Mouse (Mus musculus) lung, embryonic 15.5 days (tissue): ENCODE data around the gene Ccdc27. TPM values are rescaled to one million over a fixed set of nuclear protein-coding genes. Genes with fewer than 3 reads are reported as not detected.

Source experiments
- ATAC-seq: fragments of 200-750 bp; cut with Nextera tagmentation; 2 replicates; pipeline ENCODE4 v1.8.0; 2017; ENCODE audit warnings: moderate number of reproducible peaks, borderline replicate concordance; ENCODE audit not compliant: low FRiP score, low TSS enrichment; ENCODE audit errors: extremely low read depth
- H3K27ac ChIP-seq: fragments of 300-500 bp; sonication (generic); 2 replicates; pipeline ENCODE4 v1.5.1; 2015; ENCODE audit warnings: moderate library complexity, mild to moderate bottlenecking, inconsistent platforms
- H3K27me3 ChIP-seq: fragments of 300-500 bp; sonication (generic); 2 replicates; pipeline ENCODE4 v1.6.1; 2015; ENCODE audit warnings: inconsistent platforms
- H3K36me3 ChIP-seq: fragments of 300-500 bp; sonication (generic); 2 replicates; pipeline ENCODE4 v1.6.1; 2015; ENCODE audit warnings: inconsistent platforms
- H3K4me1 ChIP-seq: fragments of 300-500 bp; sonication (generic); 2 replicates; pipeline ENCODE4 v1.6.1; 2015; ENCODE audit warnings: inconsistent platforms
- H3K4me2 ChIP-seq: fragments of 300-500 bp; sonication (generic); 2 replicates; pipeline ENCODE4 v1.6.1; 2015; ENCODE audit warnings: inconsistent platforms, mild to moderate bottlenecking, moderate library complexity
- H3K4me3 ChIP-seq: fragments of 300-500 bp; sonication (generic); 2 replicates; pipeline ENCODE4 v1.5.1; 2015; ENCODE audit warnings: mild to moderate bottlenecking, inconsistent platforms
- H3K9ac ChIP-seq: fragments of 300-500 bp; sonication (generic); 2 replicates; pipeline ENCODE4 v1.6.1; 2015; ENCODE audit warnings: inconsistent platforms
- H3K9me3 ChIP-seq: fragments of 300-500 bp; sonication (generic); 2 replicates; pipeline ENCODE4 v1.6.1; 2016; ENCODE audit warnings: inconsistent platforms
- WGBS: fragments of 180-500 bp; shearing (Covaris S2); methylation state at CpG from one replicate; pipeline ENCODE4 v1.1.7; 2015; 5-methylcytosine and 5-hydroxymethylcytosine counted together
- polyA plus RNA-seq: library from polyadenylated mRNA; unstranded; fragments of >200 nt; fragmentation: Nextera tagmentation; extraction: Ambion mirVana; gene quantifications from 2 replicates; pipeline ENCODE4 v1.2.1, GENCODE M21; 2015

Ccdc27 gene
- polyA plus RNA-seq, 1 experiment from 2014 or later = not detected

DNA sequence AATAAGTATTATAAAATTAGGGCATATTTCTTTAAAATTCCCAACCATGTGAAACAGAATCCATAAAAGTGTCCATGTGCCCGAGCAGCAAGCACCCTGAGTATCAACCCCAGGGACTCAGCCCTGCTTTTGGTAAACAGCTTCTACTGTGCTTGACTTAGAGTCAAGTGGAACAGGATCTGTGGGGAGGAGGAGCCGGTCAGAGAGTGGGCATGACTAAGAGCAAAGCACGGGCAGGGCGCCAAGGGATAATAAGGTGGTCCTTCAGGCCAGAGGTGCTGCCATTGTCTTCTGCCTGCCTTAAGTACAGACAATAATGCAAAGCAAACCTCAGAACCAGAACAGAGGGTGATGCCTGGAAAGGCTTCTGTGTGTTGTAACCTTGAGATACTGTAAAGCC, 34.7 kb downstream of the Ccdc27 start:
- peaks cover 8% of the 10 kb centered on the region for H3K4me1 ChIP-seq

GRCm38 (mm10) chr4:154006264-154006663, 36.2 kb downstream of the Ccdc27 start:
- no peak overlapping the region for H3K9ac ChIP-seq
- no peak overlapping the region for H3K4me2 ChIP-seq
- ATAC-seq = no peak
- H3K27me3 ChIP-seq = no peaks in the 10 kb centered on the region
- peaks cover 4% of the 10 kb centered on the region; the same call in 1 of the 2 replicates for H3K4me1 ChIP-seq
- peaks cover 31% of the 10 kb centered on the region for H3K36me3 ChIP-seq
- H3K27ac ChIP-seq = no peak overlapping the region
- 85% methylated on average over 6 of the region's 6 CpGs for WGBS
- no peak overlapping the region for H3K4me3 ChIP-seq
- no peaks in the 10 kb centered on the region for H3K9me3 ChIP-seq

More for the DNA sequence above, 34.7 kb downstream of the Ccdc27 start:
- H3K27me3 ChIP-seq = no peaks in the 10 kb centered on the region
- H3K9ac ChIP-seq = no peak overlapping the region
- no peak overlapping the region for H3K4me2 ChIP-seq
- no peak overlapping the region for H3K4me3 ChIP-seq
- WGBS = 55% methylated on average over 4 of the region's 4 CpGs
- no peaks in the 10 kb centered on the region for H3K9me3 ChIP-seq
- H3K27ac ChIP-seq = no peak overlapping the region
- ATAC-seq = no peak
- peaks cover 28% of the 10 kb centered on the region for H3K36me3 ChIP-seq

DNA sequence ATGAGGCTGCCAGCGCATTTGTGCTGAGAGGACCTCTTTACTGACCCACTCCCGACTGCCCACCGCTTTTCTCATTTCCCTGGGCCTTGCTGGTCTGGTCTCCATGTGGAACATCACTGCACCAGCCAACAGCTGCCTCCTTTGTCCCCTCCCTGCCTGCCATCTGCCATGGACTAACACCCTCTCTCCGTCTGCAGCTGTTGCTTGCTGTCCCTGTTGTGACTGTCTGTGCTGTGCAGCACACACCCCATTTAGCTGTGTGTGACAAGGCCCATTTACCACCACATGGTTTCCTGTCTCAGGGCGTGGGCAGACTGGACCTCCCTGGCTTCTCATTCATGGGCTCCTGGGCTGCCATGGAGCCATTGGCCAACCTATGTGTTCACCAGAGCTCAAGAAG, 37.0 kb downstream of the Ccdc27 start:
- Histone ChIP-seq H3K9ac (no peak overlapping the region), H3K9me3 (no peaks in the 10 kb centered on the region), H3K27me3 (no peaks in the 10 kb centered on the region), H3K4me3 (no peak overlapping the region), H3K36me3 (peaks cover 31% of the 10 kb centered on the region), H3K4me1 (no peaks in the 10 kb centered on the region), H3K27ac (no peak overlapping the region), H3K4me2 (no peak overlapping the region)
- 90% methylated on average over 5 of the region's 5 CpGs for WGBS
- no peak for ATAC-seq

- Histone ChIP-seq H3K36me3 (peaks cover 76% of the 10 kb centered on the region), H3K4me1 (no peaks in the 10 kb centered on the region), H3K9me3 (no peaks in the 10 kb centered on the region), H3K9ac (no peak overlapping the region), H3K4me2 (no peak overlapping the region), H3K4me3 (no peak overlapping the region), H3K27ac (no peak overlapping the region), H3K27me3 (no peaks in the 10 kb centered on the region)
- 88% methylated on average over 8 of the region's 8 CpGs for WGBS
- ATAC-seq = no peak
Observed at GRCm38 (mm10) chr4:153993505-153993904, 49.0 kb downstream of the Ccdc27 start.

- Histone ChIP-seq H3K9me3 (no peaks in the 10 kb centered on the region), H3K36me3 (peaks cover 76% of the 10 kb centered on the region), H3K27me3 (no peaks in the 10 kb centered on the region), H3K9ac (no peak overlapping the region), H3K4me2 (no peak overlapping the region), H3K4me1 (no peaks in the 10 kb centered on the region), H3K4me3 (no peak overlapping the region), H3K27ac (no peak overlapping the region)
- WGBS = 88% methylated on average over 10 of the region's 10 CpGs
- ATAC-seq = no peak
Observed at GRCm38 (mm10) chr4:153992715-153993114, 49.8 kb downstream of the Ccdc27 start.

DNA sequence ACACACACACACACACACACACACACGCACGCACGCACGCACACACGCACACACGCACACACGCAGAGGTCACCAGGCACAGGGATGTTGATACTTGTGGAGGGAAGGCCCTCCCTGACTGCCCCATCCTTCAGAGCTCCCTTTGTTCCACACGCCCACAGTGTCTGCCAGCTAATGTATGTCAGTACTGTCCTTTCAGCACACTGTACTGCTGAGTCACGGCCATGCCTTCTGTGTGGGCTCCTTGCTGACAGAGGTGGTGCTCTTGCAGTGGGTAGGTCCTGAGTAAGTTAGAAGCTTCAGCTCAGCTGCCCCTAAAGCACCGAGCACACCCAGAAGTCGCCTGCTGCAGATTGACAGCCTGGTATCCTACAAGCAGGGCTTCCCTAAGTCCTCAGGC, 62.0 kb downstream of the Ccdc27 start:
- H3K9ac ChIP-seq = no peak overlapping the region
- H3K4me1 ChIP-seq = peaks cover 14% of the 10 kb centered on the region
- no peak overlapping the region for H3K27ac ChIP-seq
- WGBS = 91% methylated on average over 11 of the region's 11 CpGs
- no peaks in the 10 kb centered on the region for H3K27me3 ChIP-seq
- H3K4me2 ChIP-seq = no peak overlapping the region
- ATAC-seq = no peak
- H3K9me3 ChIP-seq = no peaks in the 10 kb centered on the region
- peaks cover 44% of the 10 kb centered on the region for H3K36me3 ChIP-seq
- H3K4me3 ChIP-seq = no peak overlapping the region

- Histone ChIP-seq H3K9ac (no peak overlapping the region), H3K9me3 (no peaks in the 10 kb centered on the region), H3K4me2 (no peak overlapping the region), H3K36me3 (peaks cover 32% of the 10 kb centered on the region), H3K4me3 (no peak overlapping the region), H3K27me3 (no peaks in the 10 kb centered on the region), H3K4me1 (peaks cover 14% of the 10 kb centered on the region), H3K27ac (no peak overlapping the region)
- WGBS = 86% methylated on average over 10 of the region's 10 CpGs
- no peak for ATAC-seq
Observed at GRCm38 (mm10) chr4:153979243-153979642, 63.2 kb downstream of the Ccdc27 start.

Other genes starting within 250 kb of the Ccdc27 start
- gene A430005L14Rik, start 85.4 kb downstream of the Ccdc27 start, polyA plus RNA-seq = 84.1 and 90.0 TPM in 2 replicates
- gene Dffb, start 67.6 kb downstream of the Ccdc27 start, polyA plus RNA-seq = 12.2 and 12.4 TPM in 2 replicates
- gene Cep104, start 67.5 kb downstream of the Ccdc27 start, polyA plus RNA-seq = 16.8 and 18.0 TPM in 2 replicates
- 18.0 and 19.5 TPM in 2 replicates for gene Lrrc47, start 30.9 kb downstream of the Ccdc27 start, polyA plus RNA-seq
- 28.9 and 39.3 TPM in 2 replicates for gene Smim1, start 16.4 kb downstream of the Ccdc27 start, polyA plus RNA-seq
- gene Trp73, start 97.5 kb upstream of the Ccdc27 start, polyA plus RNA-seq = 1.6 and 1.8 TPM in 2 replicates
- gene Wrap73, start 99.7 kb upstream of the Ccdc27 start, polyA plus RNA-seq = 39.5 and 41.7 TPM in 2 replicates
- 141 and 143 TPM in 2 replicates for gene Tprgl, start 118.0 kb upstream of the Ccdc27 start, polyA plus RNA-seq
- gene Megf6, start 128.1 kb upstream of the Ccdc27 start, polyA plus RNA-seq = 20.9 and 23.3 TPM in 2 replicates